Comparison of ENCODE assay signal across 8 mouse cellular contexts in genomic region chr13:30036071-30036470, GRCm38 (mm10).
"Had no signal": no experiment of that assay in that cellular context is flagged by ENCODE, and none has a peak within 500 bp of the region (broad histone marks: within the 10 kb centered on the region; RNA-seq: fewer than 3 reads in every experiment).

No protein-coding gene starts in this region.

- H3K27ac ChIP-seq: kidney, embryonic 15.5 days; limb, embryonic 10.5 days; liver, embryonic 13.5 days; midbrain, embryonic 12.5 days; stomach, postnatal 0 days had no signal

- ATAC-seq: liver, postnatal 0 days; midbrain, embryonic 16.5 days had no signal

- DNase-seq: liver, embryonic 13.5 days; liver, postnatal 0 days; right cerebral cortex, postnatal 14 days had no signal

- H3K27me3 ChIP-seq: kidney, embryonic 15.5 days; liver, embryonic 13.5 days; midbrain, embryonic 12.5 days had no signal

- H3K36me3 ChIP-seq: kidney, embryonic 15.5 days; limb, embryonic 10.5 days; liver, embryonic 13.5 days; midbrain, embryonic 12.5 days had no signal

- H3K4me3 ChIP-seq: kidney, embryonic 15.5 days; limb, embryonic 10.5 days; liver, embryonic 13.5 days; midbrain, embryonic 12.5 days had no signal

- H3K9ac ChIP-seq: kidney, embryonic 15.5 days; liver, embryonic 13.5 days; liver, postnatal 0 days; midbrain, embryonic 12.5 days had no signal

- H3K4me2 ChIP-seq: kidney, embryonic 15.5 days; liver, embryonic 13.5 days; midbrain, embryonic 12.5 days had no signal

- H3K4me1 ChIP-seq: kidney, embryonic 15.5 days; limb, embryonic 10.5 days; liver, embryonic 13.5 days; midbrain, embryonic 12.5 days had no signal

- H3K9me3 ChIP-seq: kidney, embryonic 15.5 days; limb, embryonic 10.5 days; liver, embryonic 13.5 days; midbrain, embryonic 12.5 days had no signal
